ENCODE assay signal across 19 mouse cellular contexts in genomic region chr13:16670047-16670733, GRCm38 (mm10).
"Had no signal": no experiment of that assay in that cellular context is flagged by ENCODE, and none has a peak within 500 bp of the region (broad histone marks: within the 10 kb centered on the region; RNA-seq: fewer than 3 reads in every experiment).

No protein-coding gene starts in this region.

- H3K4me3 ChIP-seq: liver, embryonic 15.5 days; megakaryocyte, embryonic 14.5 days; midbrain, embryonic 10.5 days; neural tube, embryonic 12.5 days; neural tube, embryonic 15.5 days had no signal

- H3K9ac ChIP-seq: liver, embryonic 15.5 days; neural tube, embryonic 12.5 days; neural tube, embryonic 15.5 days had no signal

- H3K36me3 ChIP-seq: liver, embryonic 15.5 days; midbrain, embryonic 10.5 days; neural tube, embryonic 12.5 days; neural tube, embryonic 15.5 days had no signal

- H3K9me3 ChIP-seq: liver, embryonic 15.5 days; megakaryocyte, embryonic 14.5 days; midbrain, embryonic 10.5 days; neural tube, embryonic 12.5 days; neural tube, embryonic 15.5 days had no signal

- H3K27me3 ChIP-seq: liver, embryonic 15.5 days; megakaryocyte, embryonic 14.5 days; neural tube, embryonic 12.5 days; neural tube, embryonic 15.5 days had no signal

- H3K27ac ChIP-seq: liver, embryonic 15.5 days; midbrain, embryonic 10.5 days; neural tube, embryonic 12.5 days; neural tube, embryonic 15.5 days had no signal

- DNase-seq: kidney, adult 18-20 months; kidney, adult 9 months; kidney, postnatal 14 days; kidney, postnatal 4 days; left cerebral cortex, postnatal 4 days; lung, adult 2 months; lung, postnatal 36 days; midbrain, embryonic 14.5 days; retina, postnatal 1 day; right cerebral cortex, postnatal 25 days; thymus, adult 18-20 months; thymus, postnatal 36 days had no signal

- H3K4me2 ChIP-seq: liver, embryonic 11.5 days; liver, embryonic 15.5 days; neural tube, embryonic 12.5 days; neural tube, embryonic 15.5 days had no signal

- ATAC-seq: lung, postnatal 0 days had no signal

- H3K4me1 ChIP-seq: liver, embryonic 15.5 days; megakaryocyte, embryonic 14.5 days; midbrain, embryonic 10.5 days; neural tube, embryonic 12.5 days; neural tube, embryonic 15.5 days had no signal
